Mouse (Mus musculus) myocyte (in vitro differentiated cells): Measurements from ENCODE around the gene Mkrn2os.

Experiments used
- E2F4 ChIP-seq: IDR thresholded peaks from one replicate; pipeline ENCODE4 v1.6.1; 2011; ENCODE audit warnings: mild to moderate bottlenecking, control low read depth, moderate library complexity; ENCODE audit not compliant: insufficient read depth
- POLR2A ChIP-seq: IDR thresholded peaks from one replicate; pipeline ENCODE4 v1.6.1; 2011; ENCODE audit warnings: low read depth, mild to moderate bottlenecking, control low read depth, moderate library complexity; ENCODE audit not compliant: insufficient read length
- POLR2AphosphoS2 ChIP-seq: IDR thresholded peaks from one replicate; pipeline ENCODE4 v1.6.1; 2011; ENCODE audit warnings: low read depth, control low read depth; ENCODE audit not compliant: insufficient read length
- SRF ChIP-seq: IDR thresholded peaks from one replicate; pipeline ENCODE4 v1.6.1; 2011; ENCODE audit warnings: low read depth; ENCODE audit not compliant: control insufficient read depth, insufficient read length

DNA sequence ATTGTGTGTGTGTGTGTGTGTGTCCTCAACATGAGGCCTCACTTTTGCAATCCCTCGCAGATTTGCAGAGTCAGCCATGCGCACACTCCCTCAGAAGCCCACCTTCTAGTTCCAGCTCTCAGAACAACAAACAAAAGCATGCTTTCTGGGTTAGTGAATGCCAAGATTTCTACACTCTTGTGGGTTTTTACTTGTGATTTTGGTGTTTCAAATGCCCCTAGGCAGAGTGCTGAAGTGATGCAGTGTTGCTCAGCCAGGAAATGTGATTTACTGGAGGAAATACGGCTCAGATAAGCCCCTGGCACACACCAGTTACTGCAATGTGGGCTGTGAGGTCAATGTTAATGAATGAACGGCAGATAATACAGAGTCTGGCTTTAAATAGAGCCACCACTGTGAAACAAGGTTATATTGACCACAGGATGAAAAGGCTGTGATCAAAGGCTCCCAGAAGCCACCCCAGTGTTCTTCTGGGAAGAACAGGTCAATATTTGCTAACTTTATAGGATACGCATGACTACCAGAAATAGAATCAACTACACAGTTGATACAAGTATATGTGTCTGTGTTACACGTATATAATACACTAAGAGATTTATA is 50.6 kb downstream of the Mkrn2os start:
- TF ChIP-seq POLR2A (no peak), SRF (no peak), E2F4 (no peak), POLR2AphosphoS2 (no peak)
